Mouse (Mus musculus) intestine, postnatal 0 days (tissue): ENCODE results near the gene Fbxl15. TPM values are rescaled to one million over a fixed set of nuclear protein-coding genes. Genes with fewer than 3 reads are reported as not detected.

ENCODE experiments used
- ATAC-seq: fragments of 200-750 bp; cut with Nextera tagmentation; 2 replicates; pipeline ENCODE4 v1.8.0; 2017; ENCODE audit warnings: mild to moderate bottlenecking, moderate TSS enrichment, moderate library complexity
- H3K27ac ChIP-seq: fragments of 300-500 bp; sonication (generic); 2 replicates; pipeline ENCODE4 v1.5.1; 2014; ENCODE audit warnings: mild to moderate bottlenecking, low read depth, low read length, moderate library complexity
- H3K27me3 ChIP-seq: fragments of 300-500 bp; sonication (generic); replicated peaks from 2 replicates; pipeline ENCODE4 v1.6.1; 2014; ENCODE audit warnings: low read length, mixed read lengths; ENCODE audit not compliant: control insufficient read depth, insufficient read depth
- H3K36me3 ChIP-seq: fragments of 300-500 bp; sonication (generic); 2 replicates; pipeline ENCODE4 v1.6.1; 2014; ENCODE audit warnings: mild to moderate bottlenecking, moderate library complexity; ENCODE audit not compliant: control insufficient read depth, insufficient read depth
- H3K4me1 ChIP-seq: fragments of 300-500 bp; sonication (generic); replicated peaks from 2 replicates; pipeline ENCODE4 v1.6.1; 2014; ENCODE audit warnings: antibody characterized with exemption, low read length, mixed read lengths; ENCODE audit not compliant: control insufficient read depth, insufficient read depth
- H3K4me2 ChIP-seq: fragments of 300-500 bp; sonication (generic); replicated peaks from 2 replicates; pipeline ENCODE4 v1.6.1; 2014; ENCODE audit warnings: low read depth, mild to moderate bottlenecking, moderate library complexity
- H3K4me3 ChIP-seq: fragments of 300-500 bp; sonication (generic); 2 replicates; pipeline ENCODE4 v1.5.1; 2014; ENCODE audit warnings: low read depth, low read length
- H3K9ac ChIP-seq: fragments of 300-500 bp; sonication (generic); 2 replicates; pipeline ENCODE4 v1.6.1; 2014; ENCODE audit warnings: mild to moderate bottlenecking, low read depth, low read length
- H3K9me3 ChIP-seq: fragments of 300-500 bp; sonication (generic); 2 replicates; pipeline ENCODE4 v1.6.1; 2016; ENCODE audit warnings: mixed run types; ENCODE audit not compliant: control insufficient read depth
- CTCF ChIP-seq: sonication (generic); IDR thresholded peaks from 2 replicates; pipeline ENCODE4 v1.5.1; 2016; ENCODE audit warnings: low read depth, mild to moderate bottlenecking, control low read depth, antibody characterized with exemption, moderate library complexity
- WGBS: fragments of 180-500 bp; shearing (Covaris S2); extraction: QIAGEN DNeasy Blood & Tissue Kit; methylation state at CpG from one replicate; pipeline ENCODE4 v1.1.7; 2014; 5-methylcytosine and 5-hydroxymethylcytosine counted together
- polyA plus RNA-seq: library from polyadenylated mRNA; unstranded; fragments of >200 nt; fragmentation: Nextera tagmentation; extraction: Ambion mirVana; gene quantifications from 2 replicates; pipeline ENCODE4 v1.2.1, GENCODE M21; 2015

Fbxl15 gene
- polyA plus RNA-seq, 1 experiment from 2014 or later = 22.0 TPM

GRCm38 (mm10) chr19:46338331-46338936, 10.4 kb downstream of the Fbxl15 start, which contains the start of gene Cuedc2:
TSS of gene Cuedc2 (minus strand) at chr19:46338702.
- TF ChIP-seq CTCF = peak; percentile 74
- 0 out of 2 replicates have a peak, but pooled peaks cover 12% of the 10 kb centered on the region for H3K4me1 ChIP-seq
- peak within 1 kb of the TSS; percentile 73 for H3K9ac ChIP-seq
- peak within 1 kb of the TSS; percentile 80 for H3K4me3 ChIP-seq
- no peaks in the 10 kb centered on the region for H3K27me3 ChIP-seq
- under 1% methylated on average over 31 of the region's 31 CpGs for WGBS
- no peak within 1 kb of the TSS; the same call in 1 of the 2 replicates for H3K27ac ChIP-seq
- H3K36me3 ChIP-seq = no peaks in the 10 kb centered on the region
- peak; percentile 81 for ATAC-seq
- H3K4me2 ChIP-seq = peak within 1 kb of the TSS; percentile 85
- no peaks in the 10 kb centered on the region for H3K9me3 ChIP-seq

- Histone ChIP-seq H3K4me2 (peak overlapping the region; percentile 85), H3K4me3 (peak overlapping the region; percentile 80), H3K36me3 (no peaks in the 10 kb centered on the region), H3K9ac (no peak overlapping the region; the same call in 1 of the 2 replicates), H3K27ac (no peak overlapping the region), H3K9me3 (no peaks in the 10 kb centered on the region), H3K27me3 (no peaks in the 10 kb centered on the region), H3K4me1 (0 out of 2 replicates have a peak, but pooled peaks cover 12% of the 10 kb centered on the region)
- ATAC-seq = no peak; the same call in 1 of the 2 replicates
- no peak for TF ChIP-seq CTCF
- 49% methylated on average over 6 of the region's 6 CpGs for WGBS
Observed at GRCm38 (mm10) chr19:46338942-46339286, 10.9 kb downstream of the Fbxl15 start.

- H3K36me3 ChIP-seq = no peaks in the 10 kb centered on the region
- 0 out of 2 replicates have a peak, but pooled peaks cover 12% of the 10 kb centered on the region for H3K4me1 ChIP-seq
- no peaks in the 10 kb centered on the region for H3K27me3 ChIP-seq
- H3K4me2 ChIP-seq = peak overlapping the region; percentile 85; the same call in 1 of the 2 replicates
- 65% methylated on average over 7 of the region's 7 CpGs for WGBS
- TF ChIP-seq CTCF = no peak
- no peak overlapping the region; the same call in 1 of the 2 replicates for H3K27ac ChIP-seq
- ATAC-seq = no peak
- no peak overlapping the region for H3K9ac ChIP-seq
- no peaks in the 10 kb centered on the region for H3K9me3 ChIP-seq
- no peak overlapping the region for H3K4me3 ChIP-seq
Observed at GRCm38 (mm10) chr19:46339287-46339971, 11.4 kb downstream of the Fbxl15 start.

- Histone ChIP-seq H3K27me3 (no peaks in the 10 kb centered on the region), H3K4me3 (no peak overlapping the region), H3K4me2 (no peak overlapping the region), H3K36me3 (no peaks in the 10 kb centered on the region; the same call in 1 of the 2 replicates), H3K9ac (no peak overlapping the region), H3K9me3 (no peaks in the 10 kb centered on the region), H3K27ac (peak overlapping the region; percentile 21; the same call in 1 of the 2 replicates), H3K4me1 (no peaks in the 10 kb centered on the region)
- ATAC-seq = no peak
- 18% methylated on average over 7 of the region's 7 CpGs for WGBS
- TF ChIP-seq CTCF = no peak
Observed at GRCm38 (mm10) chr19:46344710-46345419, 16.9 kb downstream of the Fbxl15 start.

GRCm38 (mm10) chr19:46347146-46347545, 19.2 kb downstream of the Fbxl15 start:
- Histone ChIP-seq H3K4me2 (no peak overlapping the region), H3K9me3 (no peaks in the 10 kb centered on the region), H3K9ac (no peak overlapping the region), H3K4me3 (no peak overlapping the region), H3K36me3 (no peaks in the 10 kb centered on the region; the same call in 1 of the 2 replicates), H3K27ac (no peak overlapping the region), H3K27me3 (no peaks in the 10 kb centered on the region), H3K4me1 (no peaks in the 10 kb centered on the region)
- WGBS = 97% methylated on average over 1 of the region's 1 CpGs
- TF ChIP-seq CTCF = no peak
- no peak for ATAC-seq
